Mouse (Mus musculus): ENCODE measurements around the gene Trim14.
A peak's percentile ranks its signal among the peaks of the same experiment; 100 is the strongest.

The Trim14 gene

DNA sequence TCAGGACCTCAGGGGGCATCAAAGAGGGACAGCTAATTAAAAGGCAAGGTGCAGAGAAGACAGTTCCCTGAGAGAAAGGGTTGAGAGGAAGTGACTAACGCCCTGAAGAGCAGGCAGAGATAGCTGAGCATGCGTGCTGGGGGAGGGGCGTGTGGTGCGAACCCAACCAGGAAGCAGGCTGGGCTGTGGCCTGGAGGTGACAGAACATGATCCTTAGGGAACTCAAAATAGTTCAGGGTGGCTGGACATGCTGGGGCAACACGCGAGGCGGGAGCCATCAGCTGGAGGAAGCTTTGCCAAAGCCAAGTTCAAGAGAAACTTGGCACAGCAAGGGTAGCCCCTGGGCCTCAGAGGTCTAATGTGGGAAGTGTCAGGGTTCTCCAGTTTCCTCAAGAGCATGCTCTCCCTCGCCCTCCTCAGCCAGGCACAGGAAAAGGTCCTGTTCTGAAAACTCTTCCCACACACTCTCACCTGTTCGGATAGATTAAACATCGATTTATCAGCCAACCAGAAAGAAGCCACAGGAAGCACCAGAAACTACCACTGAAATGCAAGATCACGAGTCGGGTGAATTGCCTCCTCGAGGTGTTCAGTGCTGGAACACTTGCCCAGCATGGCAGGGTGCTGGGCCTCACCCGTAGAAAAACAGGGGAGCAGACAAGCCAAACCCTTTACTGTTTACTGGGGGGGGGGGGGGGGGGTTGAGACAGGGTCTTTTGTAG, 50.1 kb downstream of the Trim14 start:
- peak; percentile 82 to 91 for DNase-seq (ENCODE audit: low spot score in 2 of 2)

DNA sequence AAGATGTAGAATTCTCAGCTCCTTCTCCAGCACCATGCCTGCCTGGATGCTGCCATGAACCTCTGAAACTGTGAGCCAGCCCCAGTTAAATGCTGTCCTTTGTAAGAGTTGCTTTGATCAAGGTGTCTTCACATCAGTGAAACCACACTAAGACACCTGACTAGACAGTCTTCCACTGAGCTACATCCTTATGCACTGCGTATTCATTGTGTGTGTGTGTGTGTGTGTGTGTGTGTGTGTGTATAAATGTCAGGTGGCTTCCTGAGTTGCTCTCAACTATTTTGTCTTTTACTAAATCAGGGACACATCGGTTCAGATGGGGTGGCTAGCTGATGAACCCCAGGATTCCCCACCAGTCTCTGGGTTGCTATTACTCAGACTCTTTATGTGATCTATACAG, 56.9 kb downstream of the Trim14 start:
- DNase-seq (ENCODE audit: low spot score in 2 of 2) = no peak

GRCm38 (mm10) chr4:46475101-46475500, 60.8 kb downstream of the Trim14 start:
- DNase-seq (ENCODE audit: low spot score in 2 of 2) = no peak

DNA sequence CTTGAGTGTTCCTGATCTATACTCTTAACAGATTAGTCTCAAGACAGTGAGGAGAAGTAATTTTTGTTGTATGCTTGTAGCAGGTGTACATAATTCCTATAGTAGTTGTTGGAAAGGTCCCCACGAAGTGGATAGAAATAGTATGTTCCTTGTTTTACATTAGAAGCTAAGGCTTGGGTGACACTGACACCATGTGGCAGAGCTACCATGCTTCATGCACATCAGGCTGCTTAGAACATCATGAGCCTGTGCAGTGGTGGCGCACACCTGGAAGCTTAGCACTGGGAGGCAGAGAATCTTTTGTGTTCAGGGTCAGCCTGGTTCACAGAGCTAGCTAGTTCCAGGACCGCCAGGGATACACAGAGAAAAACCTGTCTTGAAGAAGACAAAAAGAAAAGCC, 70.2 kb downstream of the Trim14 start:
- no peak for DNase-seq (ENCODE audit: low spot score in 2 of 2)

GRCm38 (mm10) chr4:46463130-46463830, 72.7 kb downstream of the Trim14 start:
- peak; percentile 64 to 79 for DNase-seq (ENCODE audit: low spot score in 2 of 2)

- no peak for DNase-seq (ENCODE audit: low spot score in 2 of 2)
These were observed 77.5 kb downstream of the Trim14 start for GRCm38 (mm10) chr4:46458411-46458810.

DNA sequence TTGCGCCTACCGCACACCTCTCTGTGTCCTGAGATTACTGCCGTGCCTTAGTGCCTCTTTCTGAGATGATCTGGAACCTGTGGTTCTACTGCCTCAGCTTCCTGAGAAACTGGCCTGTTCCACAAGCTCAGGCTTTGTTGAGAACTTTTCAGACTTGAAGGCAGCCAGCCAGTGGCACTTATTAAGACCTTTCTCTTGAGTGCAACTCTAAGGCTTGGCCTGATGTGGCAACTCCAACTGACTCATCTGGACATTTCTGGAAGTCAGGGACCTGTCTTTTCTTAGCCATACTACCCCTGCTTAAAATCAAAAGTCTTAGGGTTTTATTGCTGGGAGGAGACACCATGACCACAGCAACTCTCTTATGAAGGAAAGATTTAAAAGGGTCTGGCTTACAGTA, 78.8 kb downstream of the Trim14 start:
- DNase-seq (ENCODE audit: low spot score in 2 of 2) = no peak

GRCm38 (mm10) chr4:46456762-46457161, 79.2 kb downstream of the Trim14 start:
- no peak for DNase-seq (ENCODE audit: low spot score in 2 of 2)

- no peak for DNase-seq (ENCODE audit: low spot score in 2 of 2)
These were observed 81.7 kb downstream of the Trim14 start for GRCm38 (mm10) chr4:46454097-46454864.

- no peak for DNase-seq (ENCODE audit: low spot score in 2 of 2)
These were observed 82.9 kb downstream of the Trim14 start for GRCm38 (mm10) chr4:46452855-46453719.

DNA sequence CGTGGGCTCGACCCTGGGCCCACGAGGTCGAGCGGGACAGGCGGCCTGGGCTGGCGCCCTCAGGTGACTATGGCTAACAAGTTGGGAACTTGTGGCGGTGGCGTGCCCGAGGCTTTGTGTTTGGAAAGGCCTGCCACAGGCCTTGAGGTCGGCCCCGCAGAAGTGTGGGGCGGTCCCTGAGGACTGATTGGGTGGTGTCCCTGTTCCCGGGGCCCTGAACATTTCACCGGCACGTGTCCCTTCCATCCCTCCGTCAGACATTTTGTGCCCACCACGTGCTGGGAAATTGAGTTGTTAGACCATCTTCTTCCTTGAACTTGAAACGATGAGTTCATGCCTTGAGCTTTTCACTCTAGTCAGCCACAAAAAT, 83.5 kb downstream of the Trim14 start:
- DNase-seq (ENCODE audit: low spot score in 2 of 2) = peak; percentile 76 to 85

DNA sequence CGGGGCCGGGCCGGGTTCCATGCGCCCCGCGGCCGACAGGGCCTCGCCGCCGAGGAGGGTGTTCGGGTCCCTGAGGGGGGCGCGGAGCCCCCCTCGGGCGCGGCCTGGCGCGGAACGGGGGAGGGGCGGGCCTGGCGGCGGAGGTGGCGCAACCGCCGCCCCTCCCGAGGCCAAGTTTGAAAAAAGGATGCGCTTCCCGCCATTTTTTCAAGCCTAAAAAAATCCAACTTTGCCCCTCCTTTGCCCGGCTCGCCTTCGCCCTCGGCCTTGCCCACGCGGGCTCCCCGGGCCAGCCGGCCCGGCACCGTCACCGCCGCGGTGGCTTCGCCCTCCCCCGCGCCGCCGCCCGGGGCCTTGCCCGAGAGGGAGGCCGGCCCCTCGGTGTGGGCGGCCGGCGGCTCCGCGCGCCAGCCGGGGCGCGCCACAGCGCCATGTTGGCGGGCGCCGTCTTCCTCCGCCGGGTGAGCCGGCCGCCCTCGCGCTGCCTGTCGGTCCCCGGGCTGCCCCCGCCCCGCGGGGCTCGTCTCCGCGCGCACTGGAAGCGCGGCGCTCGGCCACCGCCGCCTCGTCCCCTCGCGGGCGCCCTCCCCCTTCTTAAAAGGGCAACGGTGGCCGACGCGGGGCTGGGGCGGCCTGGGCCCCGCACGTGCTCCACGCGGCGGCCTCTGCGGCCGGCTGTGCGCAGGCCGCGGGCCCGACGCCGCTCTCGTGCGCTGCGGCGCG, 84.0 kb downstream of the Trim14 start:
- DNase-seq (ENCODE audit: low spot score in 2 of 2) = peak; percentile 68 to 83

DNA sequence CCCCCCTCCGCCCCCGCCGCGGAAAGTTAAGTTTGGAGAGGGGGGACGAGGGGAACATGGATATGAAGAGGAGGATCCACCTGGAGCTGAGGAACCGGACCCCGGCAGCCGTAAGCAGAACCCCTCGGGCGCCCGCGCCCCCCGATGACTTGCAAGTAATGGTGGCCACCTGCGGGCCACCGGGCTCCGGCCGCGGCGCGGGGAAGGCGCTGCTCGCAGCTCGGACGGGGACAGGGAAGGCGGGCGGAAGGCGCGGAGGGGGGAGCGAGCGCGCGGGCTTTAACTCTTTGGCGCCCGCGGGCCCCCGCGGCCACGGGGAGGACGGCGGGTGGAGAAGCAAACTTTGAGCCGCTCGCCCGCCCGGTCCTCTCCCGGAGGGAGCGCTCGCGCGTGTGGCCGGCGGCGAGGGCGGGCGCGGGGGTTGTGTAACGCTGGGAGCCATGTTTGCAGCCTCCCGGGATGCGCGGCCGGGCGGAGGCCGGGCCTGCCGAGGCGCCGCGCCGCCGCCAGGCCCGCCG, 84.6 kb downstream of the Trim14 start:
- DNase-seq (ENCODE audit: low spot score in 2 of 2) = peak; percentile 71 to 90

GRCm38 (mm10) chr4:46450519-46451131, 85.3 kb downstream of the Trim14 start, which contains the start of gene Anp32b:
Gene Anp32b (plus strand): TSS chr4:46450902.
- DNase-seq (ENCODE audit: low spot score in 2 of 2) = peak; percentile 93 to 99

DNA sequence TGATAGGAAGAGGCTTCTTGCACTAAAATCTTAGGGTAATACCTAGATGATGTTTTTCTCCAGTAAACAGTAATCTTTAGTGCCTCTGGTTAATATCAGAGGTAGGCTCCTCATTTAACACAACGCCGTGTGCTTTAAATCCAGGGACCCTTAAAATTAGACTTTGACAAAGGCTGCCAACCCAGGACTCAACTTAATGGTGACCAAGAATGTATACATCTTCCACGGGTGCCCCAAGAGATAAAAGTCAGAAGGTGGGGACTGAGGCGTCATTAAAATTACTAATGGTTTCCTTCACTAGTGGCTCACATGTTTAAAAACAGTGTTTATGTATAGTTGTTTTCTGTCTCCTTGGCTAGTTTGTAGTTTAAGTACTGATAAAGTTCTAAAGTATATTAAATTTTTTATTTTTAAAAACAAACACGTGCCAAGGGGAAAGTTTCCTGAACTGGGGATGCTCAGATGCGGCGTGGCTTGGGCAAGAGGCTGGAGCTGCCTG, 85.9 kb downstream of the Trim14 start:
- DNase-seq (ENCODE audit: low spot score in 2 of 2) = no peak

- DNase-seq (ENCODE audit: low spot score in 2 of 2) = peak; percentile 34 to 71
These were observed 87.1 kb downstream of the Trim14 start for GRCm38 (mm10) chr4:46448886-46449285.

DNA sequence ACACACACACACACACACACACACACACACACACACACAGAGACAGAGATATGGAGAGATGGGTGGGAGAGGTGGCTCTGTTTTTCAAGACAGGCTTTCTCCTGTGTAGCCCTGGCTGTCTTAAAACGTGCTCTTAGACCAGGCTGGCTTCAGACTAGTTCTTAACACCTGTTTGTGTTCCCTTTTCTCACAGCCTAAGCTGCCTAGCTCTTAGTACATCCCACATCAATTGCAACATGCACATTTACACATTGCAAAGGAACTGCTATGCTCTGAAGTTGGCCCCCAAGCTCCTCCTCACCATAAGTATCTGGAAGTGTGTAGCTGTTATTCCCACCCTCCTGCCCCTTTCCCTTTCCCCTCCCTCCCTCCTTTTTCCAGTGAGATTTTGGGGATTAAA, 88.5 kb downstream of the Trim14 start:
- DNase-seq (ENCODE audit: low spot score in 2 of 2) = no peak

- DNase-seq (ENCODE audit: low spot score in 2 of 2) = no peak
These were observed 90.5 kb downstream of the Trim14 start for GRCm38 (mm10) chr4:46445237-46445945.
